ENCODE assay signal across 7 mouse cellular contexts in genomic region chr11:74831606-74832451, GRCm38 (mm10). TPM values are rescaled to one million over a fixed set of nuclear protein-coding genes. Genes with fewer than 3 reads are reported as not detected.
DNase-seq lines count a peak whose midpoint lies in the region; ATAC-seq lines count a peak whose summit lies in the region.

No protein-coding gene starts in this region.

- WGBS in embryonic facial prominence, embryonic 11.5 days: under 1% methylated on average over 60 of the region's 61 CpGs
- WGBS in limb, embryonic 11.5 days: under 1% methylated on average over 61 of the region's 61 CpGs
- under 1% methylated on average over 61 of the region's 61 CpGs for WGBS in midbrain, embryonic 14.5 days

- DNase-seq in adrenal gland, postnatal 14 days: peak; percentile 100
- DNase-seq in embryonic facial prominence, embryonic 11.5 days (ENCODE audit: low spot score): peak; percentile 99
- peak; percentile 100 for DNase-seq in heart, adult 11 months
- peak; percentile 100 for DNase-seq in kidney, adult 18-20 months
- DNase-seq in limb, embryonic 11.5 days (ENCODE audit: low spot score): peak; percentile 100
- DNase-seq in midbrain, embryonic 14.5 days: peak; percentile 98
- DNase-seq in spleen, adult 18-20 months: peak; percentile 97 to 99

- H3K4me3 ChIP-seq in embryonic facial prominence, embryonic 11.5 days (ENCODE audit: low read depth, low read length): peak overlapping the region; percentile 90
- peak overlapping the region; percentile 91 for H3K4me3 ChIP-seq in limb, embryonic 11.5 days (ENCODE audit: low read depth, low read length)
- peak overlapping the region; percentile 91 for H3K4me3 ChIP-seq in midbrain, embryonic 14.5 days (replicated peaks; ENCODE audit: low read depth, low read length)

- H3K36me3 ChIP-seq in embryonic facial prominence, embryonic 11.5 days (replicated peaks; ENCODE audit: control insufficient read depth, insufficient read depth, low read depth, low read length): no peaks in the 10 kb centered on the region; the same call in 1 of the 2 replicates
- no peaks in the 10 kb centered on the region for H3K36me3 ChIP-seq in limb, embryonic 11.5 days (ENCODE audit: control insufficient read depth, insufficient read depth, low read length)
- 0 out of 2 replicates have a peak, but pooled peaks cover 3% of the 10 kb centered on the region for H3K36me3 ChIP-seq in midbrain, embryonic 14.5 days (ENCODE audit: control insufficient read depth, insufficient read depth, low read length)

- no peaks in the 10 kb centered on the region; the same call in 1 of the 2 replicates for H3K4me1 ChIP-seq in embryonic facial prominence, embryonic 11.5 days (ENCODE audit: control insufficient read depth, insufficient read depth, low read length)
- peaks cover 24% of the 10 kb centered on the region for H3K4me1 ChIP-seq in limb, embryonic 11.5 days (ENCODE audit: control insufficient read depth, insufficient read depth, low read length)
- peaks cover 12% of the 10 kb centered on the region for H3K4me1 ChIP-seq in midbrain, embryonic 14.5 days (ENCODE audit: control insufficient read depth, insufficient read depth, low read length)

- no peaks in the 10 kb centered on the region for H3K9me3 ChIP-seq in embryonic facial prominence, embryonic 11.5 days (replicated peaks; ENCODE audit: control insufficient read depth, low read length)
- no peaks in the 10 kb centered on the region for H3K9me3 ChIP-seq in limb, embryonic 11.5 days (ENCODE audit: control insufficient read depth, low read length)
- no peaks in the 10 kb centered on the region for H3K9me3 ChIP-seq in midbrain, embryonic 14.5 days (ENCODE audit: control insufficient read depth, low read length)

- peak overlapping the region; percentile 66 for H3K4me2 ChIP-seq in embryonic facial prominence, embryonic 11.5 days (ENCODE audit: low read depth, low read length)
- H3K4me2 ChIP-seq in limb, embryonic 11.5 days (ENCODE audit: low read depth, severe bottlenecking): peak overlapping the region; percentile 90
- peak overlapping the region; percentile 87 for H3K4me2 ChIP-seq in midbrain, embryonic 14.5 days (ENCODE audit: low read length)

- no peaks in the 10 kb centered on the region for H3K27me3 ChIP-seq in embryonic facial prominence, embryonic 11.5 days (ENCODE audit: control insufficient read depth, insufficient read depth, low read length)
- H3K27me3 ChIP-seq in limb, embryonic 11.5 days (ENCODE audit: control insufficient read depth, insufficient read depth, low read length): no peaks in the 10 kb centered on the region
- H3K27me3 ChIP-seq in midbrain, embryonic 14.5 days (ENCODE audit: control insufficient read depth, insufficient read depth, low read length): no peaks in the 10 kb centered on the region

- H3K9ac ChIP-seq in embryonic facial prominence, embryonic 11.5 days (replicated peaks; ENCODE audit: low read length): peak overlapping the region; percentile 82
- H3K9ac ChIP-seq in limb, embryonic 11.5 days (ENCODE audit: low read length): peak overlapping the region; percentile 84
- H3K9ac ChIP-seq in midbrain, embryonic 14.5 days (replicated peaks; ENCODE audit: low read length): peak overlapping the region; percentile 87

- peak overlapping the region; percentile 57 for H3K27ac ChIP-seq in embryonic facial prominence, embryonic 11.5 days (replicated peaks; ENCODE audit: low read depth, low read length)
- peak overlapping the region; percentile 76 for H3K27ac ChIP-seq in limb, embryonic 11.5 days (replicated peaks; ENCODE audit: low read depth, low read length)
- peak overlapping the region; percentile 93 for H3K27ac ChIP-seq in midbrain, embryonic 14.5 days (replicated peaks; ENCODE audit: low read depth, low read length)

- peak; percentile 85 for ATAC-seq in embryonic facial prominence, embryonic 11.5 days (replicated peaks; ENCODE audit: insufficient number of reproducible peaks, low FRiP score, low TSS enrichment, low read depth)
- peak; percentile 85 for ATAC-seq in limb, embryonic 11.5 days (ENCODE audit: insufficient number of reproducible peaks, low FRiP score, low TSS enrichment, low read depth)
- ATAC-seq in midbrain, embryonic 14.5 days (ENCODE audit: low FRiP score, low TSS enrichment): peak; percentile 81

RNA-seq across cellular contexts. Expression of gene Mnt, which starts 1.1 kb away (rescaled TPM):
- 22.8 and 29.9 TPM in 2 replicates for total RNA-seq in adrenal gland, postnatal 14 days (2021)
- polyA plus RNA-seq in embryonic facial prominence, embryonic 11.5 days (2014; fragmentation: Nextera tagmentation; extraction: Ambion mirVana): 3.0 and 3.6 TPM in 2 replicates
- polyA plus RNA-seq in limb, embryonic 11.5 days (2014; fragmentation: Nextera tagmentation; extraction: Ambion mirVana): 5.1 and 5.5 TPM in 2 replicates
- polyA plus RNA-seq in midbrain, embryonic 14.5 days (2014; fragmentation: Nextera tagmentation; extraction: Ambion mirVana): 9.8 and 10.3 TPM in 2 replicates

Comparison
In these comparisons a context has a peak if more than half of its experiments do, and no peak if none do; other contexts are left out.
1. Peak in every context shown above with its lines: DNase-seq, ATAC-seq, H3K4me3 ChIP-seq and H3K27ac ChIP-seq.